Mouse (Mus musculus) hematopoietic stem cell, adult 5-6 weeks (primary cell): ENCODE measurements at regions not wholly inside any gene's neighbourhood (a gene's known extent, or its start where the extent isn't known, plus 50 kb on each side); places are given as distances from the start of the nearest gene placed in this dataset.

Source experiments
- ATAC-seq, 2 experiments: fragments of 125-278 bp in 1 of 2; replicated peaks in 1 of 2; 2 replicates each; pipeline ENCODE4 v1.8.0; 2016 to 2017; ENCODE audit warnings: inconsistent platforms in 2 of 2, mild to moderate bottlenecking in 2 of 2, moderate number of reproducible peaks in 2 of 2, low read depth in 1 of 2, moderate TSS enrichment in 1 of 2; ENCODE audit not compliant: low FRiP score in 2 of 2, poor library complexity in 2 of 2, severe bottlenecking in 2 of 2, insufficient read depth in 1 of 2, low TSS enrichment in 1 of 2

DNA sequence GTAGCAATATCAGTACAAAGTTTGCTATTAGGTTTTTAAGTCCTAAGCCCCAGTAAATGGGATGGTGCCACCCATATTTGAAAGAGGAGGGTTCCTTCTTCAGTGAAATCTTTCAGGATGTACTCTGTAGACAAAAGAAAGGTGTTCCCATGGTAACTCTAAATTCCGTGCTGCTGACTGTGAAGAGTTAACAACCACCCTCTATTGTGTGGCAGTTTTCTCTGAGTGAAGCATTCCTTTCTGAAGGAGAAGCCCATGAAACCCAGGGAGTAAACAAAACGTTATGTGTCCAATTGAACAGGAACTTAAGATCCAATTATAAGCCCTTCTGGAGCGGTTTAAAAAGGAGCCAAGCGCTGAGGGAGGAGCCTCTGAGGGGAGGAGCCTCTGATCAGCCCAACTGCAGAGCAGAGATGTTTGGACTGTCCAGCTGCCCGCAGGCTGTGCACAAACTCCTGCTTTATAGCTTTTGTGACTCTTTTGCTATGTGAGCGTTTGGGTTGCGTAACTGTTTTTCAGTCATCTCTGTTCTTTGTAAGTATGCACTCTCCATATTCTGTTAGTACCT, 446.1 kb downstream of the 1190002N15Rik start:
- no peak for ATAC-seq

GRCm38 (mm10) chr9:94089759-94090158, 448.1 kb downstream of the 1190002N15Rik start:
- ATAC-seq = no peak

DNA sequence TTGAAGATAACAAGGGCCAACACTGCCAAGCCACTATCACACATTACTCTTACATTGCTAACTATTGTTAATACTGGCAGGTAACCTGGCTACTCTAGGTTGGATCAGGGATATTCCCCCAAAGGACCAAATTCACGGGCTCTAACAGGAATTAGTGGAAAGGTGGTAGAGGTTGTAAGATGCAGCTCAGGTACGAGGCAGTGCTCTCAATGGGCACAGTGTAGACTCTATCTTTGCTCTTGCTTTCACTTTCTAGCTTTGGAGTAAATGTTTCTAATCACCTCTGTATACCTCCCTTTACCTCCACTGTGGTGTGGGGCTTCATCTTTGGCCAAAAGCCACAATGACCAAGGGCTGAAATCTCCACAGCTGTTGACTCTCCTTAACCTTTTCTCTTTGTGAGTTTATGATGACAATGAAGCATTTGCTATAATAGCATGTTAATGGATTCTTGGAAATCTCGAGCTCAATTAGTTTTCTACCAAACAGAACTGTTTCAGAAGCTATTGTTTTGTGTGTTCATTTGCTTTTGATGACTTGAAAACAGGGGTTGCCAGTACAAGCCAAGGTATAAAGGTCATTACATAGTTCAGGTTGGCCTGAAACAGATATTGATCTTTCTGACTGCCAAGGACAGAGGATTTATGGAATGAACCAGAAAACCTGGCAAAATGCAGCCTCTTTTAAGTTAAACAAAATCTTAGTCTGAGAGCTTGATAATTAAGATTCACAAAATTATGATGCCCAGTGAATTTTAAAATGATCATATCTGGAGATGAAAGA, 454.1 kb downstream of the 1190002N15Rik start:
- ATAC-seq = no peak

GRCm38 (mm10) chr9:94074904-94075303, 463.0 kb downstream of the 1190002N15Rik start:
- no peak for ATAC-seq

- no peak for ATAC-seq
Measured at GRCm38 (mm10) chr9:94067121-94067520, 470.8 kb downstream of the 1190002N15Rik start.

- ATAC-seq = no peak
Measured at GRCm38 (mm10) chr9:94053229-94053628, 484.7 kb downstream of the 1190002N15Rik start.

DNA sequence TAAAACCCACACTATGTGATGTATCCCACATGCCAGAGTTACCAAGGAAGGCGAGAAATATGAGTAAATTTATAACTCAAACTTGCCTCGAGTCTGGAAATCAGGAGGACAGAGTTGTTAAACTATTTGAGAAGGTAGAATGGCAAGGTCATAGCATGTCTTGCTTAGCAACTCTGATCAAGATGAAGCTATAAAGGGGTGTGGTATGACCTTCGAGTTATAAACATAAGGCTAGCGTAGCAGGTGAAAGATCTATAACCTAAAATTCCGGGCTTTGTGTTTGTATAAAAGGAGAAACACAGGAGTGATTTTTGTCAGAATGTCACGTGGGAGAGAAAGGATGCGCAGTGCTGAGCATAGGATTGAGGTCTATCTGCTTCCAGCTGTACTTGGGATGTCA, 490.0 kb downstream of the 1190002N15Rik start:
- no peak for ATAC-seq

DNA sequence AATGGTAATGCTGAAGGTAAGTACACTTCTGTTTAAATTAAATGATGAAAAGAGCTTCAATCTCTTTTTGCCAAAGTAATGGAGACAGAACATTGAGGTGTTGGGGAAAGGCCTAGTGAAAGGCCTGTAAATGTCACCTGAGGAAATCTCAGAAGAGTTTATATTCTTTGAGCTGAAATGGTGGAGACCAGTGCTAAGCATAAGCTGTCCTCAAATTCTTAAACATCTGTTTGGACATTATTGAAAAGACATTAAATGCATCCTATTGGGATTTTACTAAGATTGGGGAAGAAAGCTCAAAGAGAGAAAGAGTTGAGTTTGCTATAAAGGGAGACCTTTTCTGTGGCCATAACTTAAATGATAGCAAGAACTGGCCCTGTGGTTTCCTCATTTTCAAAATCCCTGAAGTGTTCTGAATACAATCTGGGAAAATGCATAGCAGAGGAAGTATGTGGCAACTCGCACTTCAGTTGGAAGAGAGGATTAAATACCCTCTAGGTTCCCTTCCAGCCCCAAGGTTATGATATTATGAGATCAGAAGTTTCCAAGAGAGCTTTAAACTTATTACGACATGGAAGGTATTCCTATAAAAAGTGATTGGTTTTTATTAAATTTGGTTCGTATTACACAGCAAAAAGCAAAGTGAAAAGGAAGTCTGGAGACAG, 492.3 kb downstream of the 1190002N15Rik start:
- ATAC-seq = no peak

GRCm38 (mm10) chr9:94023761-94024160, 514.1 kb downstream of the 1190002N15Rik start:
- no peak for ATAC-seq

GRCm38 (mm10) chr9:94021293-94021903, 516.5 kb downstream of the 1190002N15Rik start:
- ATAC-seq = peak; percentile 80 to 92

DNA sequence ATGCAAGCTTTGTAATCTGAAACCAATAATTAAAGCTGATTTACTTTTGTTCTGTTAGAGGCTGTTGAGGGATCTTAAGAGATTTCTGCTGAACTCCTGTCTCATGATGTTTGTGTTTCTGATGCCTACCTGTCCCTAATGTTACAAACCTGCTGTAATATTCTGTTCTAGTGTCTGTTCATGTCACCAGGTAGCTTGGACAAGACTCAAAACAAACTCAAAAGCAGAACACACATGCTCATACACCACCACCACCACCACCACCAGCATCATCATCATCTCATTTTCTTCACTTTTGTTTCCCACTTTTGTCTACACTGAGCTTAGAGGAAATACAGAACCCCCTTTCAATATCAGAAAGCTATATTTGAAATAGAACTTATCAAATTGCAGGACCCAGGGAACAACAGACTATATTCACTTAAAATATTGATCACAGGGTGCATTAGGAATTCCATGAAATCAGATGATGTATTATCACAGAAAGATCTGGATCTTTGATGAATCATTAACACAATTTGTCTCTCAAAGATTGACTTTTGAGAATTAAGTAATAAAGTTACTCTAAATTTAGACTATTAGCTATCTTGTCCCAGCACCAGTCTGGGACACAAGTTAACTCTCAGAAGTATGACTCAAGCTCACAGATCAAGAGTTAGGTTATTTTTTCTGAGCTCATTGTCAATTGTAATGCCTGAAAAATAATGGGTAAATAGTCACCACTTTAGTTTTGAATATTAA, 521.0 kb downstream of the 1190002N15Rik start:
- no peak for ATAC-seq

GRCm38 (mm10) chr9:93992216-93992615, 545.7 kb downstream of the 1190002N15Rik start:
- ATAC-seq = no peak

GRCm38 (mm10) chr9:93991141-93991540, 546.7 kb downstream of the 1190002N15Rik start:
- ATAC-seq = no peak

DNA sequence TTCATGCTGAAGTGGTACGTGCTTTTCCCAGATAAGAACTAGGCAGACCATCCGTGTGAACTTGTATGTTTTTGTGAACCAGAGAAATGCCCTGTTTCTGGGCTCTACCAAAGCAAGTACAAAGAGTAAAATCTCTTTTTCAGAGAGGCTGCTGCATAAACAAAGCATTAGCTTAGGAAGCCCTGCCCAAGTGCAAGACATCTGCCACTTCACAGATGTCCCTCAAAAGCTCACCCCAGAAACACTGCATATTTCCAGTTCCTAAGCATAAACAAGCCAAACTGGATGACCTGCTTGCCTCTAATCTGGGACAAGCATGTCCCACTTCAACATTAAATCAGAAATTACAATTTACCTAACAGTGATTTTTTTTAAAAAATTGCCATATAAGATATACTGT, 556.7 kb downstream of the 1190002N15Rik start:
- no peak for ATAC-seq

GRCm38 (mm10) chr9:93969691-93970284, 568.1 kb downstream of the 1190002N15Rik start:
- no peak for ATAC-seq

DNA sequence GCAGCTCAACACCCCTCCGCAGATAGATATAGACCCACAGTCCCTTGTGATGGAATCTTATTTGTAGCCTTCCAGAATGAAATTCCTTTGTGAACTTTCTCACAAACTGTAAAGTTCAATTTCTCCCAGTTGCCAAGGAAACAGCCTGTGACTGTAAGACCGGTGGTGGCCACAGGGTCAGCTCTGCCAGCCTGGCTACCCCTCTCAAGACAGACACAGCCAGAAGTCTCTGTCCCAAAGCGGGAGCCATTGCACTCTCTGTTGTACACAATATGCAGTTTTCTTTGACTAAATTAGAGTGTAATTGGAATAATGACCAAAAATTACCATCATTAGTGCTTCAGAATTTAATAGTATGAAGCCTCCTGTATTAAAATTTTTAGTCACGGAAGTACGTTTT, 568.8 kb downstream of the 1190002N15Rik start:
- ATAC-seq = no peak
